Mouse (Mus musculus) myocyte (in vitro differentiated cells): Measurements from ENCODE around the gene Siva1. TPM values are rescaled to one million over a fixed set of nuclear protein-coding genes. Genes with fewer than 3 reads are reported as not detected.
A peak's percentile ranks its signal among the peaks of the same experiment; 100 is the strongest.

Experiments used
- H3K27me3 ChIP-seq: one replicate; pipeline ENCODE4 v1.6.1; 2011; ENCODE audit not compliant: control insufficient read depth, insufficient read depth, insufficient read length
- H3K36me3 ChIP-seq: one replicate; pipeline ENCODE4 v1.6.1; 2011; ENCODE audit not compliant: control insufficient read depth, insufficient read depth
- H3K4me2 ChIP-seq: one replicate; pipeline ENCODE4 v1.6.1; 2011; ENCODE audit warnings: low read depth, control low read depth
- H3K4me3 ChIP-seq: one replicate; pipeline ENCODE4 v1.5.1; 2011; ENCODE audit warnings: mild to moderate bottlenecking, control low read depth, moderate library complexity
- H3K79me2 ChIP-seq: one replicate; pipeline ENCODE4 v1.6.1; 2011; ENCODE audit not compliant: control insufficient read depth, insufficient read depth
- H3ac ChIP-seq: one replicate; pipeline ENCODE4 v1.6.1; 2011; ENCODE audit not compliant: control insufficient read depth, insufficient read length
- CEBPB ChIP-seq: IDR thresholded peaks from 2 replicates; pipeline ENCODE4 v1.6.1; 2011; ENCODE audit warnings: mild to moderate bottlenecking, moderate library complexity; ENCODE audit not compliant: poor library complexity, insufficient read depth, severe bottlenecking
- E2F4 ChIP-seq: IDR thresholded peaks from one replicate; pipeline ENCODE4 v1.6.1; 2011; ENCODE audit warnings: mild to moderate bottlenecking, control low read depth, moderate library complexity; ENCODE audit not compliant: insufficient read depth
- MAX ChIP-seq: IDR thresholded peaks from one replicate; pipeline ENCODE4 v1.6.1; 2011; ENCODE audit warnings: low read depth, mild to moderate bottlenecking, control low read depth
- MYOD1 ChIP-seq, 3 experiments: IDR thresholded peaks; one replicate each; pipeline ENCODE4 v1.6.1; 2011; ENCODE audit warnings: control low read depth in 2 of 3, low read depth in 2 of 3, mild to moderate bottlenecking in 2 of 3, moderate library complexity in 1 of 3; ENCODE audit not compliant: insufficient read length in 2 of 3, control insufficient read depth in 1 of 3
- MYOG ChIP-seq, 3 experiments: IDR thresholded peaks; one replicate each; pipeline ENCODE4 v1.6.1; 2011; ENCODE audit warnings: control low read depth in 2 of 3, low read depth in 2 of 3, mild to moderate bottlenecking in 2 of 3; ENCODE audit not compliant: insufficient read length in 2 of 3, control insufficient read depth in 1 of 3, insufficient read depth in 1 of 3
- POLR2A ChIP-seq: IDR thresholded peaks from one replicate; pipeline ENCODE4 v1.6.1; 2011; ENCODE audit warnings: low read depth, mild to moderate bottlenecking, control low read depth, moderate library complexity; ENCODE audit not compliant: insufficient read length
- POLR2AphosphoS2 ChIP-seq: IDR thresholded peaks from one replicate; pipeline ENCODE4 v1.6.1; 2011; ENCODE audit warnings: low read depth, control low read depth; ENCODE audit not compliant: insufficient read length
- REST ChIP-seq: IDR thresholded peaks from one replicate; pipeline ENCODE4 v1.6.1; 2011; ENCODE audit warnings: mild to moderate bottlenecking, control low read depth, moderate library complexity; ENCODE audit not compliant: insufficient read depth, insufficient read length
- SRF ChIP-seq: IDR thresholded peaks from one replicate; pipeline ENCODE4 v1.6.1; 2011; ENCODE audit warnings: low read depth; ENCODE audit not compliant: control insufficient read depth, insufficient read length
- TCF12 ChIP-seq: IDR thresholded peaks from one replicate; pipeline ENCODE4 v1.6.1; 2011; ENCODE audit warnings: mild to moderate bottlenecking, control low read depth; ENCODE audit not compliant: poor library complexity, insufficient read depth, severe bottlenecking
- TCF3 ChIP-seq: IDR thresholded peaks from one replicate; pipeline ENCODE4 v1.6.1; 2011; ENCODE audit warnings: low read depth, control low read depth; ENCODE audit not compliant: insufficient read length
- USF1 ChIP-seq: IDR thresholded peaks from one replicate; pipeline ENCODE4 v1.6.1; 2011; ENCODE audit warnings: low read depth, mild to moderate bottlenecking, control low read depth, moderate library complexity
- polyA plus RNA-seq: library from polyadenylated mRNA; unstranded; fragments of >200 nt; fragmentation: generic; extraction: Trizol; gene quantifications from one replicate; pipeline ENCODE4 v1.2.1, GENCODE M21; 2012; ENCODE audit warnings: missing spikeins

The Siva1 gene
- polyA plus RNA-seq, 1 experiment: 85.6 TPM

DNA sequence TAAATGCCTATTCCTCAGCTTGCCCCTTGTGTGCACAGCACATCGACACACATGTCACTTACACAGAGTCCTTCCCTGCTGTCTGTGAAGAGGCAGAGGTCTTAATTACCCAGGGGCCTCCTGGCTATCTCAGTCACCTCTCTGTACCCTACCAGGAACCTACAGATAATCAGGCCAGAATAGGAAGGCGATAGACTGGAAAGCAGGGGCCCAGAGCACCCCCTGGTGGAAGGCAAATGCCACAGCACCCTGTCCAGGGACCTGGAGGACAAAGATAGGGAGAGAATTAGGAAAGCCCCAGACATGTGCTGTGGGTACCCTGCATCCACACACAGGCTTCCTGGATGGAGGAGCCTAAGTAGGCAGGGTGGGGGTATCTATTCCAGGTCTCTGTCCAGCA, 20.7 kb upstream of the Siva1 start:
- Histone ChIP-seq H3K4me3 (no peak overlapping the region), H3K27me3 (no peaks in the 10 kb centered on the region), H3K4me2 (no peak overlapping the region), H3ac (no peak overlapping the region), H3K36me3 (no peaks in the 10 kb centered on the region), H3K79me2 (no peaks in the 10 kb centered on the region)
- TF ChIP-seq SRF (no peak), REST (no peak), POLR2AphosphoS2 (no peak), USF1 (no peak), E2F4 (no peak), TCF12 (no peak), MYOD1 (IDR thresholded peaks at IDR 0.05; ENCODE audit: control insufficient read depth in 1 of 3, insufficient read length in 2 of 3, low read depth in 2 of 3) (no peak), TCF3 (no peak), MYOG (IDR thresholded peaks at IDR 0.05; ENCODE audit: control insufficient read depth in 1 of 3, insufficient read depth in 1 of 3, insufficient read length in 2 of 3, low read depth in 2 of 3) (no peak), POLR2A (no peak), CEBPB (no peak), MAX (no peak)

DNA sequence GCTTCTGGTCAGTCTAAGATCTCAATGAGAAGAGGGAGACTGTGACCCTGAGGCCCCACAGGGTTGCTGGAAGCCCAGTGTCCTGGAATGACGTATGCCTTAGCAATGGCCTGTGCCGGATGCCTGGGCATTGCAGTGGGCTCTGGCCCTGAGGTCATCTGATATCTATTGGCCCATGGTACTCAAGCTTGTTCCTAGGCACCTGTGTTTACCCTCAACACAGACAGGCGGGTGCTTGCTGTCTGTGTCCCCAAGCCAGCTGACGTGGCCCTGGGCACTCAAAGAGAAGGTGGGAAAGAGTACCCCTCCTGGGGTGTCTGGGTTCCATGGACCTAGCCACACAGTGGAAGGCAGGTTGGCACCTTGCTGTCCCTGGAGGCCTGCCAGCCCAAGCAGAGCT, 18.8 kb upstream of the Siva1 start:
- no peak overlapping the region for H3ac ChIP-seq
- H3K27me3 ChIP-seq: no peaks in the 10 kb centered on the region
- no peaks in the 10 kb centered on the region for H3K36me3 ChIP-seq
- H3K4me3 ChIP-seq: no peak overlapping the region
- H3K4me2 ChIP-seq: no peak overlapping the region
- H3K79me2 ChIP-seq: no peaks in the 10 kb centered on the region
- no peak for TF ChIP-seq POLR2A
- TF ChIP-seq POLR2AphosphoS2: peak; percentile 31

DNA sequence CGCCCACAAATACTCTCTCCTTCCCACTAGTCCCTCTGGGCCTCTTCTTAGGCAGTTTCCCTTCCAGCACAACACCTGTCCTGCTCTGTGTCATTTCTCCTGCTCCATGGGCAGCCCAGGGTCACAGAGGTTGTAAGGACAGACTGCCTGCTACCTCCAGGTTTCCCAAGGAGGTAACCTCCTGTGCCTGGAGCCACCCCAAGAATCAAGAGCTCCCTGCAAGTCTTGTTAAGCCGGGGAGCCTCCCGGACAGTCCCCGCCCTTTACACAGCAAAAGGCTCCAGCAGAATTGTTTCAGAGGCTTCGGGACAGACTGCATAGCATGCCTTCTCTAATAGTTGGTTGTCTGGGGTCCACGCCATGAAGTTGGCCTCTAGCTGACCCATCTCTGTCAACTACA, 18.0 kb upstream of the Siva1 start:
- Histone ChIP-seq H3K79me2 (no peaks in the 10 kb centered on the region), H3K4me2 (no peak overlapping the region), H3K27me3 (no peaks in the 10 kb centered on the region), H3ac (no peak overlapping the region), H3K4me3 (no peak overlapping the region), H3K36me3 (no peaks in the 10 kb centered on the region)
- peak in 1 of 3 experiments; percentile 1 for TF ChIP-seq MYOG (IDR thresholded peaks at IDR 0.05; ENCODE audit: control insufficient read depth in 1 of 3, insufficient read depth in 1 of 3, insufficient read length in 2 of 3, low read depth in 2 of 3)
- TF ChIP-seq POLR2AphosphoS2: no peak

DNA sequence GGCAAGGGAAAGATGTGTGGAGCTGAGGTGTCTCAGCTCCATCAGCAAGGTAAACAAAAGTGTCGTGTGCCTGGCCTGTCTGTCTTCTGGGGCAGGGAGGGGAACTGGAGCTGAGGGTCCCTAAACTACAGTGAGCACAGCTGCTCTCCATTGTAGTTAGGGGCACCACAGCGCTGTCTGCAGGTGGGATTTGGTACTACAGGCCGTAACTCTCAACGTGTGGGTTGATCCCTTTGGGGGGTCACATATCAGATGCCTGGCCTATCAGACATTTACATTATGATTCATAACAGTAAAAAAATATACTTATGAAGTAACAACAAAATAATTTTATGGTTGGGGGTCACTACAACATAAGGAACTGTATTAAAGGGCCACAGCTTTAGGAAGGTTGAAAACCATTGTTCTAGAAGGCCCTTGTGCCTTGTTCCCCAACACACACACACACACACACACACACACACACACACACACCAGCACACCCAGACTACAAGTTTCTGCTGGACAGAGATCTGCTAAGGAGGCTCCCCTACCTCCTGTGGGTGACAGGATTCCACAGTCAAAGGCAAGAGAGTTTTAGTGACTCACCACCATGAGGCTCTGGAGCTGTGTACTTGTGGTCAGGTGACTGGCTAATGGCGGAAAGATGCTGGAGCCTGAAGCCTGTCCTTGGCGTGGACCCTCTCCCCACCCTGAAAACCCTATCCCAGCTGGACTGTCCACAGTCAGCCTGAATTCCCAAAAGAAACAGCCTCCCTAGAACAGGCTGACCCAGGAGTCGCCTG, 17.2 kb upstream of the Siva1 start:
- Histone ChIP-seq H3K4me3 (no peak overlapping the region), H3ac (no peak overlapping the region), H3K36me3 (no peaks in the 10 kb centered on the region), H3K79me2 (no peaks in the 10 kb centered on the region), H3K27me3 (no peaks in the 10 kb centered on the region), H3K4me2 (peak overlapping the region; percentile 42)
- TF ChIP-seq MYOG (IDR thresholded peaks at IDR 0.05; ENCODE audit: control insufficient read depth in 1 of 3, insufficient read depth in 1 of 3, insufficient read length in 2 of 3, low read depth in 2 of 3): no peak
- no peak for TF ChIP-seq REST
- no peak for TF ChIP-seq CEBPB
- peak; percentile 37 for TF ChIP-seq POLR2AphosphoS2
- peak; percentile 37 for TF ChIP-seq USF1
- no peak for TF ChIP-seq E2F4
- no peak for TF ChIP-seq POLR2A
- no peak for TF ChIP-seq SRF
- no peak for TF ChIP-seq MAX
- peak in 1 of 3 experiments; percentile 28 for TF ChIP-seq MYOD1 (IDR thresholded peaks at IDR 0.05; ENCODE audit: control insufficient read depth in 1 of 3, insufficient read length in 2 of 3, low read depth in 2 of 3)

DNA sequence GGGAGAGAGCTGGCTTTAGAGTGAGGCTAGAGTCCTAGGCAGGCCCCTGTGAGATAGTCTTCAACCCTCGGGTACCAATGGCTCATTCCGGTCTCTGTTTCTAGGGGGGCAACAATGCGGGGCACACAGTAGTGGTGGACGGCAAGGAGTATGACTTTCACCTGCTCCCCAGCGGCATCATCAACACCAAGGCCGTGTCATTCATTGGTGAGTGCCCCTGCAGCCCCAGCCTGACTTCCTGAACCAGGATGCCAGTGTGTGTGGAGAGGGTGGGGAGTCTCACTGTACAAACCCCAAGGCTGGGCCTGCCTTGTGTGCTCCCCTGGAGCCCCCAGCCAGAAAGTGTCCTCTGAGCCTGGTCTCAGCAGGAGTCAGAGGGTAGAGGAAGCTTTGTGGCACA, 16.3 kb upstream of the Siva1 start:
- Histone ChIP-seq H3K4me2 (no peak overlapping the region), H3K27me3 (no peaks in the 10 kb centered on the region), H3K79me2 (no peaks in the 10 kb centered on the region), H3ac (no peak overlapping the region), H3K36me3 (no peaks in the 10 kb centered on the region), H3K4me3 (no peak overlapping the region)
- TF ChIP-seq USF1 (no peak), TCF12 (no peak), POLR2AphosphoS2 (no peak), MYOG (IDR thresholded peaks at IDR 0.05; ENCODE audit: control insufficient read depth in 1 of 3, insufficient read depth in 1 of 3, insufficient read length in 2 of 3, low read depth in 2 of 3) (no peak), SRF (no peak), CEBPB (no peak), MYOD1 (IDR thresholded peaks at IDR 0.05; ENCODE audit: control insufficient read depth in 1 of 3, insufficient read length in 2 of 3, low read depth in 2 of 3) (no peak), E2F4 (no peak), MAX (no peak), POLR2A (no peak), REST (no peak), TCF3 (no peak)
